Mouse (Mus musculus) embryonic facial prominence, embryonic 10.5 days (tissue): ENCODE measurements around the gene Gm21119. TPM values are rescaled to one million over a fixed set of nuclear protein-coding genes. Genes with fewer than 3 reads are reported as not detected.
"Not testable (repeated sequence)": the region's sequence is repeated elsewhere in the genome, so short reads cannot be mapped to it uniquely, and the experiment has no call there.

Experiments
- DNase-seq: peaks from one replicate; pipeline ENCODE4 v3.0.0-alpha.2; 2017; ENCODE audit warnings: low spot score
- H3K27ac ChIP-seq: fragments of 300-500 bp; sonication (generic); replicated peaks from 2 replicates; pipeline ENCODE4 v1.5.1; 2016; ENCODE audit warnings: mild to moderate bottlenecking
- H3K27me3 ChIP-seq: fragments of 300-500 bp; sonication (generic); replicated peaks from 2 replicates; pipeline ENCODE4 v1.6.1; 2016; ENCODE audit warnings: low read depth, mild to moderate bottlenecking; ENCODE audit not compliant: poor library complexity, severe bottlenecking
- H3K36me3 ChIP-seq: fragments of 300-500 bp; sonication (generic); replicated peaks from 2 replicates; pipeline ENCODE4 v1.6.1; 2016; ENCODE audit warnings: mild to moderate bottlenecking, moderate library complexity
- H3K4me1 ChIP-seq: fragments of 300-500 bp; sonication (generic); 2 replicates; pipeline ENCODE4 v1.6.1; 2016
- H3K4me3 ChIP-seq: fragments of 300-500 bp; sonication (generic); 2 replicates; pipeline ENCODE4 v1.5.1; 2016; ENCODE audit warnings: mild to moderate bottlenecking, moderate library complexity
- H3K9me3 ChIP-seq: fragments of 300-500 bp; sonication (generic); 2 replicates; pipeline ENCODE4 v1.6.1; 2016; ENCODE audit warnings: mild to moderate bottlenecking
- WGBS: fragments of 180-500 bp; shearing (Covaris S2); methylation state at CpG from one replicate; pipeline ENCODE4 v1.1.7; 2016; 5-methylcytosine and 5-hydroxymethylcytosine counted together
- polyA plus RNA-seq: library from polyadenylated mRNA; unstranded; fragments of >200 nt; fragmentation: Nextera tagmentation; extraction: Ambion mirVana; gene quantifications from 2 replicates; pipeline ENCODE4 v1.2.1, GENCODE M21; 2016

The Gm21119 gene
- polyA plus RNA-seq, 1 experiment from 2014 or later, result 0.12 TPM

GRCm38 (mm10) chr8:20596842-20597708 lies 17.6 kb upstream of the Gm21119 start:
- H3K36me3 ChIP-seq, H3K27ac ChIP-seq, H3K4me3 ChIP-seq, H3K27me3 ChIP-seq, H3K9me3 ChIP-seq, H3K4me1 ChIP-seq: not testable (repeated sequence)
- 82% methylated on average over 10 of the region's 13 CpGs for WGBS
- DNase-seq, result peak; percentile 7

- H3K27ac ChIP-seq, H3K4me3 ChIP-seq, H3K27me3 ChIP-seq, H3K36me3 ChIP-seq, H3K9me3 ChIP-seq, H3K4me1 ChIP-seq, DNase-seq: not testable (repeated sequence)
- WGBS, result 86% methylated on average over 9 of the region's 10 CpGs
These were observed 16.2 kb upstream of the Gm21119 start for GRCm38 (mm10) chr8:20598300-20599170.

GRCm38 (mm10) chr8:20599350-20599749 lies 15.4 kb upstream of the Gm21119 start:
- DNase-seq, H3K4me3 ChIP-seq, H3K4me1 ChIP-seq, H3K36me3 ChIP-seq, H3K27ac ChIP-seq, H3K9me3 ChIP-seq, H3K27me3 ChIP-seq: not testable (repeated sequence)
- 86% methylated on average over 4 of the region's 6 CpGs for whole genome bisulfite sequencing

- not testable (repeated sequence) for DNase-seq, H3K4me3 ChIP-seq, H3K27me3 ChIP-seq, H3K27ac ChIP-seq, H3K36me3 ChIP-seq, H3K9me3 ChIP-seq, H3K4me1 ChIP-seq
- 73% methylated on average over 1 of the region's 1 CpGs for WGBS
These were observed 3.9 kb upstream of the Gm21119 start for GRCm38 (mm10) chr8:20610856-20611255.

GRCm38 (mm10) chr8:20612721-20613120 lies 2.0 kb upstream of the Gm21119 start:
- not testable (repeated sequence) for H3K36me3 ChIP-seq, H3K4me1 ChIP-seq, DNase-seq, H3K27ac ChIP-seq, H3K4me3 ChIP-seq, H3K27me3 ChIP-seq, H3K9me3 ChIP-seq

GRCm38 (mm10) chr8:20630766-20631165 lies 16.0 kb downstream of the Gm21119 start:
- H3K36me3 ChIP-seq, DNase-seq, H3K4me1 ChIP-seq, H3K9me3 ChIP-seq, H3K27me3 ChIP-seq, H3K27ac ChIP-seq, H3K4me3 ChIP-seq: not testable (repeated sequence)
- WGBS, result 49% methylated on average over 1 of the region's 1 CpGs

- H3K27ac ChIP-seq, H3K27me3 ChIP-seq, H3K36me3 ChIP-seq, H3K4me3 ChIP-seq, H3K9me3 ChIP-seq, DNase-seq, H3K4me1 ChIP-seq: not testable (repeated sequence)
- 47% methylated on average over 1 of the region's 1 CpGs for WGBS
These were observed 23.2 kb downstream of the Gm21119 start for GRCm38 (mm10) chr8:20637931-20638330.

GRCm38 (mm10) chr8:20643536-20643935 lies 28.8 kb downstream of the Gm21119 start:
- H3K4me3 ChIP-seq, H3K36me3 ChIP-seq, H3K27ac ChIP-seq, DNase-seq, H3K27me3 ChIP-seq, H3K9me3 ChIP-seq, H3K4me1 ChIP-seq: not testable (repeated sequence)
- 71% methylated on average over 1 of the region's 1 CpGs for WGBS

GRCm38 (mm10) chr8:20652976-20653375 lies 38.3 kb downstream of the Gm21119 start:
- H3K27me3 ChIP-seq, H3K4me1 ChIP-seq, H3K36me3 ChIP-seq, H3K27ac ChIP-seq, H3K4me3 ChIP-seq, H3K9me3 ChIP-seq, DNase-seq: not testable (repeated sequence)

GRCm38 (mm10) chr8:20678418-20678817 lies 63.7 kb downstream of the Gm21119 start:
- not testable (repeated sequence) for H3K4me1 ChIP-seq, H3K27me3 ChIP-seq, H3K4me3 ChIP-seq, H3K27ac ChIP-seq, H3K36me3 ChIP-seq, H3K9me3 ChIP-seq, DNase-seq
